Mouse (Mus musculus) hindbrain, embryonic 14.5 days (tissue): ENCODE measurements at regions not wholly inside any gene's neighbourhood (a gene's known extent, or its start where the extent isn't known, plus 50 kb on each side); places are given as distances from the start of the nearest gene placed in this dataset.
"Not testable (repeated sequence)": the region's sequence is repeated elsewhere in the genome, so short reads cannot be mapped to it uniquely, and the experiment has no call there.

Source experiments
- ATAC-seq: fragments of 200-750 bp; cut with Nextera tagmentation; 2 replicates; pipeline ENCODE4 v1.8.0; 2017; ENCODE audit warnings: moderate number of reproducible peaks, mild to moderate bottlenecking, moderate TSS enrichment, moderate library complexity; ENCODE audit not compliant: low FRiP score
- DNase-seq: peaks from one replicate; pipeline ENCODE4 v3.0.0-alpha.2; 2015; ENCODE audit warnings: low spot score
- H3K27ac ChIP-seq: fragments of 300-500 bp; sonication (generic); 2 replicates; pipeline ENCODE4 v1.5.1; 2014; ENCODE audit warnings: mild to moderate bottlenecking, moderate library complexity
- H3K27me3 ChIP-seq: fragments of 300-500 bp; sonication (generic); 2 replicates; pipeline ENCODE4 v1.6.1; 2014; ENCODE audit warnings: mild to moderate bottlenecking, low read length, mixed read lengths; ENCODE audit not compliant: control insufficient read depth, insufficient read depth
- H3K36me3 ChIP-seq: fragments of 300-500 bp; sonication (generic); replicated peaks from 2 replicates; pipeline ENCODE4 v1.6.1; 2014; ENCODE audit not compliant: control insufficient read depth, insufficient read depth
- H3K4me1 ChIP-seq: fragments of 300-500 bp; sonication (generic); replicated peaks from 2 replicates; pipeline ENCODE4 v1.6.1; 2014; ENCODE audit warnings: antibody characterized with exemption, low read length, mixed read lengths; ENCODE audit not compliant: control insufficient read depth, insufficient read depth
- H3K4me2 ChIP-seq: fragments of 300-500 bp; sonication (generic); replicated peaks from 2 replicates; pipeline ENCODE4 v1.6.1; 2014; ENCODE audit warnings: mild to moderate bottlenecking, moderate library complexity
- H3K4me3 ChIP-seq: fragments of 300-500 bp; sonication (generic); replicated peaks from 2 replicates; pipeline ENCODE4 v1.5.1; 2014; ENCODE audit warnings: mild to moderate bottlenecking, low read length
- H3K9ac ChIP-seq: fragments of 300-500 bp; sonication (generic); 2 replicates; pipeline ENCODE4 v1.6.1; 2014
- H3K9me3 ChIP-seq: fragments of 300-500 bp; sonication (generic); 2 replicates; pipeline ENCODE4 v1.6.1; 2016; ENCODE audit warnings: low read length; ENCODE audit not compliant: control insufficient read depth
- WGBS: fragments of 180-500 bp; shearing (Covaris S2); extraction: QIAGEN DNeasy Blood & Tissue Kit; methylation state at CpG from one replicate; pipeline ENCODE4 v1.1.7; 2014; 5-methylcytosine and 5-hydroxymethylcytosine counted together

GRCm38 (mm10) chr12:23325756-23326155 lies 454.3 kb downstream of the Gm10330 start:
- DNase-seq, H3K4me3 ChIP-seq, ATAC-seq: not testable (repeated sequence)

GRCm38 (mm10) chr12:23315186-23315585 lies 464.9 kb downstream of the Gm10330 start:
- H3K27ac ChIP-seq, H3K9me3 ChIP-seq, H3K4me1 ChIP-seq, H3K27me3 ChIP-seq, H3K36me3 ChIP-seq, H3K9ac ChIP-seq: not testable (repeated sequence)
- peak; percentile 70; the same call in 1 of the 2 replicates for ATAC-seq
- DNase-seq = peak; percentile 22
- Histone ChIP-seq H3K4me2 (peak overlapping the region; percentile 30), H3K4me3 (peak overlapping the region; percentile 30)
- 2% methylated on average over 7 of the region's 38 CpGs for WGBS

More at GRCm38 (mm10) chr12:23325756-23326155, 454.3 kb downstream of the Gm10330 start:
- not testable (repeated sequence) for H3K27me3 ChIP-seq, H3K27ac ChIP-seq, H3K4me2 ChIP-seq, H3K9ac ChIP-seq, H3K4me1 ChIP-seq, H3K9me3 ChIP-seq, H3K36me3 ChIP-seq
- WGBS = 80% methylated on average over 1 of the region's 2 CpGs
